Mouse (Mus musculus) cortical plate, adult 2 months (tissue): ENCODE data around the gene Tmem207. TPM values are rescaled to one million over a fixed set of nuclear protein-coding genes. Genes with fewer than 3 reads are reported as not detected.

Experiments used
- H3K27ac ChIP-seq: fragments of 200-500 bp; 2 replicates; pipeline ENCODE4 v1.5.1; 2012; ENCODE audit warnings: low read length, control low read depth, inconsistent platforms; ENCODE audit not compliant: insufficient read depth
- H3K4me1 ChIP-seq: fragments of 200-500 bp; 2 replicates; pipeline ENCODE4 v1.6.1; 2011; ENCODE audit warnings: low read length; ENCODE audit not compliant: control insufficient read depth, insufficient read depth
- H3K4me3 ChIP-seq: fragments of 200-500 bp; 2 replicates; pipeline ENCODE4 v1.5.1; 2011; ENCODE audit warnings: mild to moderate bottlenecking, low read length, control low read depth; ENCODE audit not compliant: insufficient read depth
- CTCF ChIP-seq: fragments of 200-500 bp; IDR thresholded peaks from 2 replicates; pipeline ENCODE4 v1.5.1; 2011; ENCODE audit warnings: mild to moderate bottlenecking, control low read depth, low read length; ENCODE audit not compliant: insufficient read depth; ENCODE audit errors: extremely low read depth
- POLR2A ChIP-seq: fragments of 200-500 bp; IDR thresholded peaks from 2 replicates; pipeline ENCODE4 v1.6.1; 2011; ENCODE audit warnings: mild to moderate bottlenecking, low read length, control low read depth; ENCODE audit not compliant: insufficient read depth; ENCODE audit errors: extremely low read depth
- polyA plus RNA-seq: library from polyadenylated mRNA; depleted of rRNA; stranded (reverse); fragments of >200 nt; gene quantifications from 2 replicates; pipeline ENCODE4 v1.2.3, GENCODE M21; 2012; rRNA removed

The Tmem207 gene
- not detected in 2 replicates for polyA plus RNA-seq

GRCm38 (mm10) chr16:26526669-26527068 lies at the start of gene Tmem207:
TSS of gene Tmem207 (minus strand) at chr16:26526769.
- Histone ChIP-seq H3K4me1 (no peaks in the 10 kb centered on the region), H3K27ac (no peak within 1 kb of the TSS), H3K4me3 (no peak within 1 kb of the TSS)
- TF ChIP-seq CTCF: no peak
- no peak for TF ChIP-seq POLR2A

GRCm38 (mm10) chr16:26574173-26574572 lies 47.6 kb upstream of the Tmem207 start:
- TF ChIP-seq POLR2A: no peak
- no peak for TF ChIP-seq CTCF
- Histone ChIP-seq H3K27ac (no peak overlapping the region), H3K4me1 (no peaks in the 10 kb centered on the region), H3K4me3 (no peak overlapping the region)

DNA sequence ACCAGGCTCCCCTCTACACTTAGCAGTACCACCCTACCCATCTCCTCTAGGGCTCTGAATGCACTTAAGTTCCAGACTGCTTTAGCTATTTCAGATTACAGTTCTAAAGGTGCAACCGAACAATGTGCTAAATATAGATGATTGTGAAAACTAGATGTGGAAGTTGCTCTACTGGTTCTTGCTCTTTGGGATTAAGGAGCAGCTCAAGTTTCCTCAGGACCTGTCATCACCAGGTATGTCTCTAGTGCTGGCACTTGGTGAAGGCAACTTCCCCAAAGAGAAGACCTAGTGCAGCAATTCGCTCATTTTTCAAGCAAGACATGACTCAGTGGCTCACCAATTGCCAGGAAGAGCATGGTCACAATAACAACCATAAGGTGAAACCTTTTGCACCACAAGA lies 45.3 kb upstream of the Tmem207 start:
- TF ChIP-seq CTCF (no peak), POLR2A (no peak)

GRCm38 (mm10) chr16:26569387-26569978 lies 42.9 kb upstream of the Tmem207 start:
- TF ChIP-seq POLR2A (no peak), CTCF (no peak)
- H3K4me1 ChIP-seq: no peaks in the 10 kb centered on the region
- no peak overlapping the region for H3K4me3 ChIP-seq
- no peak overlapping the region for H3K27ac ChIP-seq

More for the DNA sequence above, 45.3 kb upstream of the Tmem207 start:
- no peaks in the 10 kb centered on the region for H3K4me1 ChIP-seq
- no peak overlapping the region for H3K27ac ChIP-seq
- H3K4me3 ChIP-seq: no peak overlapping the region

- Histone ChIP-seq H3K4me1 (no peaks in the 10 kb centered on the region), H3K4me3 (no peak overlapping the region), H3K27ac (no peak overlapping the region)
- TF ChIP-seq CTCF (no peak), POLR2A (no peak)
Measured at GRCm38 (mm10) chr16:26562771-26563170, 36.2 kb upstream of the Tmem207 start.

GRCm38 (mm10) chr16:26561743-26562142 lies 35.2 kb upstream of the Tmem207 start:
- Histone ChIP-seq H3K27ac (no peak overlapping the region), H3K4me1 (no peaks in the 10 kb centered on the region), H3K4me3 (no peak overlapping the region)
- no peak for TF ChIP-seq POLR2A
- no peak for TF ChIP-seq CTCF

GRCm38 (mm10) chr16:26558797-26559196 lies 32.2 kb upstream of the Tmem207 start:
- H3K4me1 ChIP-seq: no peaks in the 10 kb centered on the region
- no peak overlapping the region for H3K4me3 ChIP-seq
- no peak for TF ChIP-seq POLR2A
- TF ChIP-seq CTCF: no peak
- H3K27ac ChIP-seq: no peak overlapping the region

GRCm38 (mm10) chr16:26552234-26552633 lies 25.7 kb upstream of the Tmem207 start:
- TF ChIP-seq POLR2A (no peak), CTCF (no peak)
- Histone ChIP-seq H3K4me3 (no peak overlapping the region), H3K27ac (no peak overlapping the region), H3K4me1 (no peaks in the 10 kb centered on the region)

- no peaks in the 10 kb centered on the region for H3K4me1 ChIP-seq
- no peak for TF ChIP-seq POLR2A
- no peak for TF ChIP-seq CTCF
Measured at GRCm38 (mm10) chr16:26549221-26549620, 22.7 kb upstream of the Tmem207 start.

DNA sequence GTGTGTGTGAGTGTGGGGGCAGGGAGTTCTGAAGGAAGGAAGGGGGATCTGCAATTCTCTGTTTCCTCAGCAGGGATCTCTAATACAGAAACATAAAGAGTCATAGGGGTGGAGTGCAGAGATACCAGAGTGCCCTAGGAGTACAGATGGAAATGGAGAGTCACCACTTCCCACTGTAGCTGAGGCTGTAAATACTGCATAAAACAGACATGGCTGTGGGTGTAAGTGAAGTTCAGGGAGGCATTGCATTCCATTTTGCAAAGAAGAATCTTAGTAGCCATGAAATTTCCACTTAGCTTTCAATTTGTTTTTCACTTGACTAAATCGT lies 20.3 kb upstream of the Tmem207 start:
- Histone ChIP-seq H3K4me3 (no peak overlapping the region), H3K4me1 (no peaks in the 10 kb centered on the region), H3K27ac (no peak overlapping the region)
- TF ChIP-seq POLR2A: no peak
- no peak for TF ChIP-seq CTCF

More at GRCm38 (mm10) chr16:26549221-26549620, 22.7 kb upstream of the Tmem207 start:
- Histone ChIP-seq H3K27ac (no peak overlapping the region), H3K4me3 (no peak overlapping the region)
